Mouse (Mus musculus) embryonic facial prominence, embryonic 14.5 days (tissue): ENCODE data around the gene Inca1. TPM values are rescaled to one million over a fixed set of nuclear protein-coding genes. Genes with fewer than 3 reads are reported as not detected.
A peak's percentile ranks its signal among the peaks of the same experiment; 100 is the strongest.

Experiments used
- ATAC-seq: fragments of 200-750 bp; cut with Nextera tagmentation; 2 replicates; pipeline ENCODE4 v1.8.0; 2017; ENCODE audit warnings: low read depth, moderate number of reproducible peaks, moderate TSS enrichment
- DNase-seq: peaks from one replicate; pipeline ENCODE4 v3.0.0-alpha.2; 2015; ENCODE audit warnings: low spot score
- H3K27ac ChIP-seq: fragments of 300-500 bp; sonication (generic); replicated peaks from 2 replicates; pipeline ENCODE4 v1.5.1; 2014; ENCODE audit warnings: low read depth, mild to moderate bottlenecking, low read length, moderate library complexity
- H3K27me3 ChIP-seq: fragments of 300-500 bp; sonication (generic); replicated peaks from 2 replicates; pipeline ENCODE4 v1.6.1; 2014; ENCODE audit warnings: low read length; ENCODE audit not compliant: control insufficient read depth, insufficient read depth
- H3K36me3 ChIP-seq: fragments of 300-500 bp; sonication (generic); 2 replicates; pipeline ENCODE4 v1.6.1; 2014; ENCODE audit warnings: low read length, mixed read lengths; ENCODE audit not compliant: control insufficient read depth, insufficient read depth
- H3K4me1 ChIP-seq: fragments of 300-500 bp; sonication (generic); 2 replicates; pipeline ENCODE4 v1.6.1; 2014; ENCODE audit warnings: antibody characterized with exemption, low read length; ENCODE audit not compliant: control insufficient read depth, insufficient read depth
- H3K4me2 ChIP-seq: fragments of 300-500 bp; sonication (generic); 2 replicates; pipeline ENCODE4 v1.6.1; 2014; ENCODE audit warnings: low read depth, mild to moderate bottlenecking, low read length, moderate library complexity, mixed read lengths
- H3K4me3 ChIP-seq: fragments of 300-500 bp; sonication (generic); 2 replicates; pipeline ENCODE4 v1.5.1; 2014; ENCODE audit warnings: low read depth, mild to moderate bottlenecking, low read length
- H3K9ac ChIP-seq: fragments of 300-500 bp; sonication (generic); 2 replicates; pipeline ENCODE4 v1.6.1; 2014; ENCODE audit warnings: low read depth, mild to moderate bottlenecking, low read length, moderate library complexity, mixed read lengths
- H3K9me3 ChIP-seq: fragments of 300-500 bp; sonication (generic); 2 replicates; pipeline ENCODE4 v1.6.1; 2016; ENCODE audit warnings: low read length; ENCODE audit not compliant: control insufficient read depth
- WGBS: fragments of 180-500 bp; shearing (Covaris S2); extraction: QIAGEN DNeasy Blood & Tissue Kit; methylation state at CpG from one replicate; pipeline ENCODE4 v1.1.7; 2014; 5-methylcytosine and 5-hydroxymethylcytosine counted together
- polyA plus RNA-seq: library from polyadenylated mRNA; unstranded; fragments of >200 nt; fragmentation: Nextera tagmentation; extraction: Ambion mirVana; gene quantifications from 2 replicates; pipeline ENCODE4 v1.2.1, GENCODE M21; 2014

Gene Inca1
- polyA plus RNA-seq, 1 experiment from 2014 or later: 1.1 TPM

DNA sequence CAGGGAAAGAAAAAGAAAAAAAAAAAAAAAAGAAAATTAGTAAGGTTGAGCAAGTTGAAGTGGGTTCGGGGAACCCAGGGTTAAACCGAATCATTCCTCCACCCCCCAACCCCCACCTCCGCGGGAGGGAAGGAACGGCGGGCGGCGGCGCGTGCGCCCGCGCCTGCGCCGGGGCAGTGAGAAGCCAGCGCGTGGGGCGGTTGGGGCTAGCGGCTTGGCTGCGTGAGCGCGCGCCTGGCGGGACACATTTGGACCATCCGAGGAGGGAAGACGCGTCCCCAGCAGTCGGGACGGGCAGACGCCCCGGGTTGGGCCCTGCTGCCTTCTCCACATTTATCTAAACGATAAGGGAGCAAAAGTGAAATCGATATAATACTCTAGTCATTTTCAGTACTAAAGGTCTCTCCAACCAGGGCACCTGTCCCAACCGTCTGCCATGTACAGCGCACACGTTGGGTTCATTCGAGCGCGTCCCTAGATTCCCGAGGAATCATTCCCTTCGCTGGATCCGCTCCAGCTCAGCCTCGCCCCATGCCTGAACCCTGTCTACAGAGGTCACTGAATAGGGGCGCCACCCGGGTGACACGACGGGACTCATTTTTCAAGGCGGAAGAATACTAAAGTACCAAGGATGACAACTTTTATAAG lies 44.9 kb downstream of the Inca1 start:
- Histone ChIP-seq H3K4me1 (peaks cover 39% of the 10 kb centered on the region), H3K27ac (peak overlapping the region; percentile 90), H3K9me3 (no peaks in the 10 kb centered on the region), H3K4me3 (peak overlapping the region; percentile 64), H3K36me3 (peaks cover 38% of the 10 kb centered on the region), H3K4me2 (peak overlapping the region; percentile 98), H3K9ac (peak overlapping the region; percentile 92), H3K27me3 (no peaks in the 10 kb centered on the region)
- ATAC-seq: peak; percentile 53
- under 1% methylated on average over 28 of the region's 48 CpGs for whole genome bisulfite sequencing
- peak; percentile 95 for DNase-seq

DNA sequence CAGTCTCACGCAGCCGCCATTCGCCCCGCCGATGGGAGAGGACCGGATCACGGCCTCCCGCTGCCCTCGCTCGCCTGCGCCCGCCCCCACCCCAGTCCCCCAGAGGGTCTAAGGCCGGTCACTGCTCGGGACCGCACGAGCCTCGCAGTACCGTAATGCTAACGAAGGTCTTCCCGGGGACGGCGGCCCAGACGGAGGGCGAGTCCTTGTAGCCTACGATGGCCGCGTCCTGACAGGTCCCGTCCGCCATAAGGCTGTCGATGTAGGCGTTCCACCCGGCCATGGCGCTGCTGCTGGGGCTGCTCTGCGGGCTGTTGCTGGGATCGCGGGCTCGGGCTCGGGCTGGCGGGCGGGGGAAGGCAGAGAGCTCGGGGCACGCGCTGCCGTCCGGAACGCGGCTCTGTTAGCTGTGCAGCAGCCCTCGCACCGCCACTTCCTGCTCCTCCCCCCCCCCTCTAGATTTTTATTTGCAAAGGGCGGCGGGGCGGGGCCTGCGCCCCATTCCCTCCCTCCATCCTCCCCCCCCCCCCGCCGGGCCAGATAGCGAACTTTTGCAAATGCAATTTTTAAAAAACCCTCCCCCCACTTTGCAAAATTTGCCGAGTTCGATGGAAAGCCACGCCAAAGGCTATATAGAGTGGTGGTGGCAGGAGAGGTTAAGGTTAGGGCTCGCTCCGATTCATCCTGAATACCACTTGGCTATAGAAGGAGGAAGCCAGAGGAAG lies 45.6 kb downstream of the Inca1 start, which contains the start of gene Pfn1:
TSS of gene Pfn1 (minus strand) at position 447 of the 725 bp plus-strand sequence.
- H3K4me3 ChIP-seq: peak within 1 kb of the TSS; percentile 64
- H3K9me3 ChIP-seq: no peaks in the 10 kb centered on the region
- WGBS: under 1% methylated on average over 19 of the region's 61 CpGs
- H3K4me1 ChIP-seq: peaks cover 39% of the 10 kb centered on the region
- DNase-seq (peak; percentile 95), ATAC-seq (peak; percentile 42)
- peak within 1 kb of the TSS; percentile 98 for H3K4me2 ChIP-seq
- H3K27ac ChIP-seq: peak within 1 kb of the TSS; percentile 90
- peaks cover 38% of the 10 kb centered on the region for H3K36me3 ChIP-seq
- H3K27me3 ChIP-seq: no peaks in the 10 kb centered on the region
- H3K9ac ChIP-seq: peak within 1 kb of the TSS; percentile 92

DNA sequence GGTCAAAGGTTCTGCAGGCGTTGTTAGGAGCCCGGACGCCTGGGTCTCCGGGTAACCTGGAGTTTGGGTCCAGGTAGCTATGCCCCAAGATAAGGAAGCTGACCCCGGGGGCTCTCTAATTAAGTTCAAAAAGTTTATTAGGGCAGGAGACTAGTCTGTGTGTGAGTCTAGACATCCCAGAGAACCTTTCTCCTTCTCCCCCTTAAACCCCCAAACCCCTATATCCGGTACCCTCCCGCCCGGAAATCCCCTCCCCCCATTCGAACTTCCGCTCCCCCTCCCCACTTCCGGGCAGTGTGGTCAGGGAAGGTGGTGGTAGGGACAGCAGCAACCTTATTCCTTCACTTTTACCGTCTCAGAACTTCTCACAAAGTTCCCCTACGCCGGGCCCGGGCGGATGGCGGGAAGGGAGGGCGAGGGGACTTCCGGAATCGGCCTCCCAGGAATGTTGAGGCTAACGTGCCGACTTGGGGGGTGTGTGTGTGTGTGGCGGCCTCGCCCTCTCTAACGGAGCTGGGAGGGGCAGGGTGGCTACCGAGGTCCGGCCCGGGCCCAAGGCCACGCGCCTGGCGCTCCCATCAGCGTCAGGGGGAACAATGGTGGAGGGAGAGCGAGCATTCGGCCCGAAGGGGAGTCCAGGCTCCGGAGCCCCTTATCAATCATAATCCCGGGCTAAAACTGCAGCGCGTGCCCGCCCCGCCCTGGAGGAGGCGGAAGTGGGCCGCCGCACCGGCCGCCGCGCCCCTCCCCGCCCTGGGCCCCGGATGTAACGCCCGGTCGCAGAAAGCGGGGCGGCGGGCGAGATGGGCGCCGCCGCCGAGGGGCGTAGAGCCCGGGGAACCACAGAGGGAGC lies 46.4 kb downstream of the Inca1 start:
- Histone ChIP-seq H3K9me3 (no peaks in the 10 kb centered on the region), H3K36me3 (peaks cover 44% of the 10 kb centered on the region), H3K27me3 (no peaks in the 10 kb centered on the region), H3K4me1 (peaks cover 35% of the 10 kb centered on the region), H3K9ac (peak overlapping the region; percentile 92), H3K4me3 (peak overlapping the region; percentile 64), H3K4me2 (peak overlapping the region; percentile 98), H3K27ac (peak overlapping the region; percentile 90)
- ATAC-seq (peak; percentile 48), DNase-seq (peak; percentile 70)
- 0% methylated on average over 36 of the region's 63 CpGs for WGBS

DNA sequence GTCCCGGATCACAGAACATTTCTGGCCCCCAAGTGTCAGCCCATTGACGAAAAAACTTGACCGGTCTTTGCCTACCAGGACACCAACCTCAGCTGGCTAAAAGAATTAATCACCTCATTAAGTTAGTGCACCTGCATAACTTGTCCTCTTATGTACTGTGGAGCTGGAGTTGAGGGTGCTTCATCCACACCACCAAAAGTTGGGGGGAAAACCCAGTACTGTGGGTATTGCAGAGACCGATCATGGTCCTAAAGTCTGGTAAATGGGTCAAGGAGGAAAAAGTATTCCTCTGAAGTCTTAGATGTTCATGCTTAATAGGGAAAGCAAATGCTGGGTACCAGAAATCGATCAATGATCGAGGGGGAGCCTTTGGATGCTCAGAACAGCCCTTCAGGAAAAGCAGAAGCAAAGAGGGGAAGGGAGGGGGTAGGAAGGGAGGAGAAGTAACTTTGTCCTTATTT lies 47.0 kb downstream of the Inca1 start:
- H3K9me3 ChIP-seq: no peaks in the 10 kb centered on the region
- peak overlapping the region; percentile 90 for H3K27ac ChIP-seq
- DNase-seq (no peak), ATAC-seq (no peak)
- H3K27me3 ChIP-seq: no peaks in the 10 kb centered on the region
- H3K4me3 ChIP-seq: peak overlapping the region; percentile 64
- 36% methylated on average over 6 of the region's 6 CpGs for WGBS
- H3K4me1 ChIP-seq: peaks cover 31% of the 10 kb centered on the region
- H3K9ac ChIP-seq: peak overlapping the region; percentile 92
- H3K36me3 ChIP-seq: peaks cover 49% of the 10 kb centered on the region
- H3K4me2 ChIP-seq: peak overlapping the region; percentile 98

DNA sequence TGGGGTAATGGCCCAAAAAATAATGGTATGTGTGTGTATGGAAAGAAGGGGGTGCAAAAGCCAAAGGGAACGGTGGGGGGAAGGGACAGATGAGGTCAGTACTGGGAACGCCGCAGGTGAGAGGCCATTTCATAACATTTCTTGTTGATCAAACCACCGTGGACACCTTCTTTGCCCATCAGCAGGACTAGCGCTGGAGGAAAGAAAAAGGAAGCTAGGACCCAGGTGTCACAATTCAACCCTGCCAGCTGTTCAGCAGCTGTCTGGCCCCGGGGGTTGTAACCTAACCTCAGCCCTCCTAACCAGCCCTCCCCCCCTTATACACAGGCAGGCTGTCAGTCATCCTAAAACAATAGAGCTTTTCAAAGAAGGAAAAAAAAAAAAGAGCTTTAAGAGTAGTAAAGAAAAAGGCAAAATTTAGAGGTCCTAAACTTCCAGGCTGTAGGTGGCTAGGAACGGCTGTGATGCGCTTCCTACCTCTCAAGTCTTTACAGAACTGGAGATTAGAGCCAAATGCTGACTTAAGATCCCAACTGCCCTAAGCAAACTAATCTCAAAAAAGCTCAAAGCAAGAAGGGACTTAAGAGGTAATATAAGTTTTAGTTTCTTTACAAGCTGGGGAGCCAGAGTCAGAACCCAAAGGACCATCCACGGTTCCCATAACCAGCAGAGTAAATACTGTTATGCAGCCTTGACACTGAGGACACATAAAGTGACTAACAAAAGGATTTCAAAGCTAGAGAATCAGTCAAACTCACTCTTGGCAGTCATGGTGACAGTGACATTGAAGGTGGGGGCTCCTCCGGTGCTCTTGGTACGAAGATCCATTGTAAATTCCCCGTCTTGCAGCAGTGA lies 47.7 kb downstream of the Inca1 start:
- Histone ChIP-seq H3K9ac (peak overlapping the region; percentile 92), H3K9me3 (no peaks in the 10 kb centered on the region), H3K4me2 (peak overlapping the region; percentile 98), H3K27ac (peak overlapping the region; percentile 90), H3K27me3 (no peaks in the 10 kb centered on the region), H3K4me1 (peaks cover 26% of the 10 kb centered on the region), H3K4me3 (peak overlapping the region; percentile 64), H3K36me3 (peaks cover 49% of the 10 kb centered on the region)
- ATAC-seq (no peak), DNase-seq (peak; percentile 64)
- 34% methylated on average over 12 of the region's 12 CpGs for WGBS

DNA sequence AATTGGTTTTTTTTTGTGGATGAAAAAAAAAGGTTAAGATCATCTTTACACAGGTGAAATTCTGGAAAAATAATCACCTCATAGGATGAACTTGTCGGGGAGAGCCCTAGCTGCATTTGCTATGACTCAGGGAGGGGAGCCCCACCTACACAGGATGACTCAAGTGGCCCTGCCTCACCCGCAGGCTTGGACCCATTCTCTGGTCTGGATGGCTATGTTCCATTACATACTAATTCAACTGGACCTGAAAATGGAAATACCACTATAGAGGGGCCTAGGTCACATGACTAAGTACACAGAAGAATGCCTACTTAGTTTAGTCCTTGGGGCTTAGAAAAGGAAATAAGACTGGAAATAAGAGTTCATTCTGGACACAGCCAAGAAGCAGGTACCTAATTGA lies 48.6 kb downstream of the Inca1 start:
- Histone ChIP-seq H3K4me3 (peak overlapping the region; percentile 64; the same call in 1 of the 2 replicates), H3K4me2 (peak overlapping the region; percentile 98; the same call in 1 of the 2 replicates), H3K27ac (no peak overlapping the region; the same call in 1 of the 2 replicates), H3K4me1 (peaks cover 18% of the 10 kb centered on the region), H3K36me3 (peaks cover 49% of the 10 kb centered on the region), H3K9me3 (no peaks in the 10 kb centered on the region), H3K9ac (no peak overlapping the region), H3K27me3 (no peaks in the 10 kb centered on the region)
- 66% methylated on average over 2 of the region's 2 CpGs for WGBS
- DNase-seq (no peak), ATAC-seq (no peak)

DNA sequence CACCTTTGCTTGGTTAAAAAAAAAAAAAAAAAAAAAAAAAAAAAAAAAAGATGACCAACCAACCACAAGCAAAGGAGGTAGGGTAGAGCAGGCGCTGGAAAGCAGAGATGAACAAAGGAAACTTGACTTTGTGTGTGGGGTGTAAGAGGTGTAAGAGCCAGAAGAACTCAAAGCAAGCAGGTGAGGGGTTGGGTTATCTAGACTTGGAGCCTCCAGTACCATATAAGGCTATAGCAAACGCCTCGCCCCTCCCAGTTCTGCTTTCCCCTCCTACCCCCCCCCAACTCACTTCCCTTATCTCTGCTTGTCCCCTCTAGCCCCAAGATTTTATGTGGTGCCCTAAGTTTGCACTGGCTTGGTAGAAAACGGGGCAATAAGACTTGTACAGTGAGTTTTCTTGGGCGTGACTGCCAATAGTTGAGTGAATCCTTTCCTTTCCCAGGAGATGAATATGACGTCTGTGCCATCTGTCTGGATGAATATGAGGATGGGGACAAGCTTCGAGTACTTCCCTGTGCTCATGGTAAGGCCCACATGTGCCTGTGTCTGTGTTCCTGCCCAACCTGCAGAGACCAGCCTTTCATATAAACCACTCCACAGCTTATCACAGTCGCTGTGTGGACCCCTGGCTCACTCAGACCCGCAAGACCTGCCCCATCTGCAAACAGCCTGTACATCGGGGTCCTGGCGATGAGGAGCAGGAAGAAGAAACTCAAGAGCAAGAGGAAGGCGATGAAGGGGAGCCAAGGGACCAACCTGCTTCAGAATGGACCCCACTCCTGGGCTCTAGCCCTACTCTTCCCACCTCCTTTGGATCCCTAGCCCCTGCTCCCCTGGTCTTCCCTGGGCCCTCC lies 49.4 kb downstream of the Inca1 start:
- 0 out of 2 replicates have a peak overlapping the region, but pooled peaks have one; percentile 18 for H3K27ac ChIP-seq
- H3K4me2 ChIP-seq: peak overlapping the region; percentile 6; the same call in 1 of the 2 replicates
- H3K9me3 ChIP-seq: no peaks in the 10 kb centered on the region
- no peak overlapping the region for H3K4me3 ChIP-seq
- H3K27me3 ChIP-seq: no peaks in the 10 kb centered on the region
- H3K36me3 ChIP-seq: peaks cover 52% of the 10 kb centered on the region
- peaks cover 19% of the 10 kb centered on the region for H3K4me1 ChIP-seq
- no peak overlapping the region for H3K9ac ChIP-seq
- 74% methylated on average over 12 of the region's 12 CpGs for WGBS
- DNase-seq: no peak
- no peak for ATAC-seq
